Mouse (Mus musculus): ENCODE data around the gene Fam205c. TPM values are rescaled to one million over a fixed set of nuclear protein-coding genes. Genes with fewer than 3 reads are reported as not detected.
A peak's percentile ranks its signal among the peaks of the same experiment; 100 is the strongest.
"Not testable (repeated sequence)": the region's sequence is repeated elsewhere in the genome, so short reads cannot be mapped to it uniquely, and the experiment has no call there.

The Fam205c gene
- polyA plus RNA-seq, 1 experiment from 2014 or later: 1.6 TPM

- ATAC-seq (ENCODE audit: insufficient number of reproducible peaks, insufficient read depth, low FRiP score, low TSS enrichment): peak; percentile 81; the same call in 1 of the 2 replicates
- Histone ChIP-seq H3K27me3 (no peaks in the 10 kb centered on the region), H3K4me3 (no peak overlapping the region), H3K4me2 (replicated peaks) (no peak overlapping the region), H3K9me3 (no peaks in the 10 kb centered on the region), H3K4me1 (no peaks in the 10 kb centered on the region), H3K27ac (no peak overlapping the region), H3K36me3 (no peaks in the 10 kb centered on the region), H3K9ac (no peak overlapping the region)
- 33% methylated on average over 5 of the region's 5 CpGs for WGBS
Measured at GRCm38 (mm10) chr4:42876586-42877291, 2.7 kb upstream of the Fam205c start.

GRCm38 (mm10) chr4:42872746-42873435 is 1.1 kb downstream of the Fam205c start:
- no peaks in the 10 kb centered on the region for H3K36me3 ChIP-seq
- H3K9ac ChIP-seq: no peak overlapping the region
- H3K27me3 ChIP-seq: no peaks in the 10 kb centered on the region
- H3K9me3 ChIP-seq: no peaks in the 10 kb centered on the region
- ATAC-seq (ENCODE audit: insufficient number of reproducible peaks, insufficient read depth, low FRiP score, low TSS enrichment): no peak
- H3K4me2 ChIP-seq (replicated peaks): no peak overlapping the region
- no peak overlapping the region for H3K27ac ChIP-seq
- WGBS: 86% methylated on average over 16 of the region's 16 CpGs
- H3K4me1 ChIP-seq: no peaks in the 10 kb centered on the region
- H3K4me3 ChIP-seq: no peak overlapping the region

- H3K9me3 ChIP-seq: no peaks in the 10 kb centered on the region
- no peaks in the 10 kb centered on the region for H3K36me3 ChIP-seq
- H3K27me3 ChIP-seq: no peaks in the 10 kb centered on the region
- ATAC-seq (ENCODE audit: insufficient number of reproducible peaks, insufficient read depth, low FRiP score, low TSS enrichment): no peak
- H3K27ac ChIP-seq: no peak overlapping the region
- no peak overlapping the region for H3K4me3 ChIP-seq
- no peak overlapping the region for H3K9ac ChIP-seq
- no peaks in the 10 kb centered on the region for H3K4me1 ChIP-seq
- 93% methylated on average over 7 of the region's 7 CpGs for WGBS
- H3K4me2 ChIP-seq (replicated peaks): no peak overlapping the region
Measured at GRCm38 (mm10) chr4:42872151-42872550, 1.9 kb downstream of the Fam205c start.

GRCm38 (mm10) chr4:42870748-42871147 is 3.3 kb downstream of the Fam205c start:
- H3K27ac ChIP-seq: no peak overlapping the region
- no peaks in the 10 kb centered on the region for H3K27me3 ChIP-seq
- H3K9me3 ChIP-seq: no peaks in the 10 kb centered on the region
- no peak overlapping the region for H3K4me3 ChIP-seq
- no peak overlapping the region for H3K9ac ChIP-seq
- H3K36me3 ChIP-seq: no peaks in the 10 kb centered on the region
- WGBS: 77% methylated on average over 5 of the region's 5 CpGs
- ATAC-seq (ENCODE audit: insufficient number of reproducible peaks, insufficient read depth, low FRiP score, low TSS enrichment): no peak
- no peaks in the 10 kb centered on the region for H3K4me1 ChIP-seq
- no peak overlapping the region for H3K4me2 ChIP-seq (replicated peaks)

GRCm38 (mm10) chr4:42868193-42868592 is 5.8 kb downstream of the Fam205c start:
- no peak for ATAC-seq (ENCODE audit: insufficient number of reproducible peaks, insufficient read depth, low FRiP score, low TSS enrichment)
- Histone ChIP-seq H3K9me3 (no peaks in the 10 kb centered on the region), H3K4me2 (replicated peaks) (no peak overlapping the region), H3K27me3 (no peaks in the 10 kb centered on the region), H3K36me3 (no peaks in the 10 kb centered on the region), H3K4me1 (no peaks in the 10 kb centered on the region), H3K9ac (no peak overlapping the region), H3K27ac (no peak overlapping the region), H3K4me3 (no peak overlapping the region)
- WGBS: 87% methylated on average over 5 of the region's 5 CpGs

- Histone ChIP-seq H3K4me1 (no peaks in the 10 kb centered on the region), H3K9ac (no peak overlapping the region), H3K9me3 (no peaks in the 10 kb centered on the region), H3K4me2 (replicated peaks) (no peak overlapping the region), H3K36me3 (no peaks in the 10 kb centered on the region), H3K27me3 (no peaks in the 10 kb centered on the region), H3K4me3 (no peak overlapping the region), H3K27ac (no peak overlapping the region)
- no peak for ATAC-seq (ENCODE audit: insufficient number of reproducible peaks, insufficient read depth, low FRiP score, low TSS enrichment)
- 70% methylated on average over 3 of the region's 3 CpGs for WGBS
Measured at GRCm38 (mm10) chr4:42867390-42867789, 6.6 kb downstream of the Fam205c start.

GRCm38 (mm10) chr4:42863487-42863886 is 10.5 kb downstream of the Fam205c start:
- not testable (repeated sequence) for H3K9me3 ChIP-seq; H3K9ac ChIP-seq; H3K4me3 ChIP-seq; H3K4me2 ChIP-seq (replicated peaks); H3K27me3 ChIP-seq; H3K27ac ChIP-seq; ATAC-seq (ENCODE audit: insufficient number of reproducible peaks, insufficient read depth, low FRiP score, low TSS enrichment); H3K36me3 ChIP-seq; H3K4me1 ChIP-seq
- WGBS: 87% methylated on average over 5 of the region's 5 CpGs

GRCm38 (mm10) chr4:42860483-42860882 is 13.6 kb downstream of the Fam205c start:
- H3K27me3 ChIP-seq; H3K9ac ChIP-seq; ATAC-seq (ENCODE audit: insufficient number of reproducible peaks, insufficient read depth, low FRiP score, low TSS enrichment); H3K4me2 ChIP-seq (replicated peaks); H3K36me3 ChIP-seq; H3K9me3 ChIP-seq; H3K4me1 ChIP-seq; H3K4me3 ChIP-seq; H3K27ac ChIP-seq: not testable (repeated sequence)
- 83% methylated on average over 9 of the region's 9 CpGs for WGBS

- not testable (repeated sequence) for H3K36me3 ChIP-seq; H3K4me2 ChIP-seq (replicated peaks); H3K4me1 ChIP-seq; H3K9me3 ChIP-seq; ATAC-seq (ENCODE audit: insufficient number of reproducible peaks, insufficient read depth, low FRiP score, low TSS enrichment); H3K9ac ChIP-seq; H3K4me3 ChIP-seq; H3K27me3 ChIP-seq; H3K27ac ChIP-seq
- WGBS: 79% methylated on average over 1 of the region's 1 CpGs
Measured at GRCm38 (mm10) chr4:42856671-42857070, 17.4 kb downstream of the Fam205c start, which contains the start of gene Gm12394. TSS of gene Gm12394 (minus strand) at chr4:42856771.

- ATAC-seq (ENCODE audit: insufficient number of reproducible peaks, insufficient read depth, low FRiP score, low TSS enrichment); H3K9me3 ChIP-seq; H3K36me3 ChIP-seq; H3K9ac ChIP-seq; H3K4me2 ChIP-seq (replicated peaks); H3K4me1 ChIP-seq; H3K27me3 ChIP-seq; H3K4me3 ChIP-seq; H3K27ac ChIP-seq: not testable (repeated sequence)
- WGBS: 94% methylated on average over 1 of the region's 1 CpGs
Measured at GRCm38 (mm10) chr4:42853788-42854187, 20.2 kb downstream of the Fam205c start, which contains the start of gene Fam205a1. TSS of gene Fam205a1 (minus strand) at chr4:42853888.
